Mouse (Mus musculus): ENCODE data around the gene Cacna2d4.
"Not testable (repeated sequence)": the region's sequence is repeated elsewhere in the genome, so short reads cannot be mapped to it uniquely, and the experiment has no call there.

Cacna2d4 gene

DNA sequence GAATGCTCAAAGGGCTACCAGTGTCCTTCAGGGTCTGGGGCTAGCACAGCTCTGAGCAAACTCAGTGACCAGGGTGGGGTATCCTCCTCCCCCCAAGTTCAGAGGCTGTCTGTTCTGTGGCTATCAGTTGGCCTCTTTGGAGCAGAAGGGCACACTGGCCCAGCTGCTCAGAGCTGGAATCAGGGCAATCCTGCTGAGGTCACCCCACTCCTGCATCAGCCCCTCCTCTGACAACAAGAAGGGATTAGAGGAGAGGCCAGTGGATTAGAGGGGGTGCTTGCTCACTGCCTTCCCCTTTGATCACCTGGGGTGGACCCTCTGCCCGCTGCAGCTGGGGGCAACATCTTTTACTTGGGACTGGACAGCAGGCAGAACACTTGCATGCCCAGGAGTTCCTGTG lies at the start of gene Cacna2d4:
TSS of gene Cacna2d4 (plus strand) at position 286 of the 400 bp plus-strand sequence.
- no peak for DNase-seq

DNA sequence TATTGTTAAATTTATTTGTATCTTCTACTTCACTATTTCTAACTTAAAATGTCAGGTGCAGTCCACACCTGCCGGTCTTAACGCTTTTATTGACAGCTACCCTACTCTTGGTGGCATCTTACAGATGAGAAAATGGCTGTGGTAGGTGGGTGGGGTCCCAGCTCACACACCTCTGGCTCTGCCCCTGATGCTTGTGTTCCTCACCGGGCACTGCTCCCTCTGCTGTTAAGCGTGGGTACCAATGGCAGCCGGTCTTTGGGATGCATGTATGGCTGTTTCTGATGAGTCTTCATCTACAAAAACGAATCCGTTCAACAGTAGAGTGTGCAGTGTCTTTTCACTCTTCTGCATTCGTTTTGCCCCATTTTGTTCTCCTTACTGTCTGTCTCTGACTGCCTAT lies 49.7 kb upstream of the Cacna2d4 start:
- DNase-seq, result no peak

DNA sequence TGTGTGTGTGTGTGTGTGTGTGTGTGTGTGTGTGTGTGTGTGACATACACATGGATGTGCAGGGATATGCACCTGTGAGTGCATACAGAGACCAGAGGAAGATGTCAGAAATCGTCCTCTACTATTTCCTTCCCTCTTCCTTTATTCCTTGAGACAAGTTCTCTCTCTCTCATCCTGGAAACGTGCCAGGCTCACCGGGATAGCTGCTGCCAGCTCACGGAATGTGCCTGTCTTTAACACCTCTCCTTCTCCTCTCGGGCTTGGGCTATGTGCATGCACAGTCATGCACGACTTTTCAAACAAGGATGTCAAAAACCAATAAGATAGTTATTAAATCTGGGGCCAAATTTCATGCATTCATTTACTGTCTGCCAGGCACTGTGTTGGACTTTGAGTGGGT lies 48.7 kb upstream of the Cacna2d4 start:
- no peak for DNase-seq

DNA sequence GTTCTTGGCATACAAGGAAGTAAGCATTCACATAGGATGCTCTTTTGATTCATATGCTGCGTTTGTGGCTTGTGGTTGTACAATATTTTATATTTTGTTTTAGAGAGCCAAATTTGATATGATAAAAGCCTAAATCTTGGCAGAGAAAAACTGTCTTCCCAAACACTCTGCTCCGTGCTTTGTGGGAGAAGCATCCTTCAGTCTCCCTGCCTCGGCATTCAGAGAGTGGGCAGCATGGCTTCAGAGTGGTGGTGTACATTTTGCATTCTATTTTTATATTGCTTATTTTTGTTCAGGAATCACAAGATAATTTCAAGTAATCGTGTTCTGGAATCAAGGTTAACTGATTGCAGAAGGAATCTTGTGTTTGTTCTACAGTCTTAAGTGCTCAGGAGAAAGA lies 44.8 kb upstream of the Cacna2d4 start:
- no peak for DNase-seq

DNA sequence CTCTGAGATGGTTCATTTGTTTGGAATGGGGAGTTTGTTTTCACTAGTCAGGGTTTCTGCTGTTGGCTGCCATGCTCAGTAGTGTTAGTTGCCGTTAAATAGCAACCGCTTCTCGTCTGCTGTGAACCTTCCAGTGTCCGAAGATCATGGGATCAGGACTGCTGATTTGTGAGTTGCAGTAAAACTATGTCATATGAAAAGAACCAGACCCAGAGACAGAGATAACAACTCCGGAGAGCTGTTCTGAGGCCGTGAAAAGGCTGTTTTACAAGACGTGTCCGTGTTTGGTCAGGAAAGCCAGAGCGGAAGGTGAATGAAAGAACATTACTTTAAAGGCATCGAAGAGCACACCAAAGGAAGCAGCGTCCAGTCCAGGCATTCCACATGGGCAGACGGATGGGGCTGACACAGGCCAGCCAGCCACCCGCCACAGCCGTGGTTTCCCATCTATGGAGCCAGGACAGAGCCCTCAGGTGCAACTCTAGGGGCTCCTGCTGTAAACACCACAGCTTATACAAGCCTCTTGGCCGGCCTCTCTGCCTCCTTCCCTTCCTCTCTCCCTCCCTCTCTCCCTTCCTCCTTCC lies 42.7 kb upstream of the Cacna2d4 start:
- DNase-seq, result no peak

DNA sequence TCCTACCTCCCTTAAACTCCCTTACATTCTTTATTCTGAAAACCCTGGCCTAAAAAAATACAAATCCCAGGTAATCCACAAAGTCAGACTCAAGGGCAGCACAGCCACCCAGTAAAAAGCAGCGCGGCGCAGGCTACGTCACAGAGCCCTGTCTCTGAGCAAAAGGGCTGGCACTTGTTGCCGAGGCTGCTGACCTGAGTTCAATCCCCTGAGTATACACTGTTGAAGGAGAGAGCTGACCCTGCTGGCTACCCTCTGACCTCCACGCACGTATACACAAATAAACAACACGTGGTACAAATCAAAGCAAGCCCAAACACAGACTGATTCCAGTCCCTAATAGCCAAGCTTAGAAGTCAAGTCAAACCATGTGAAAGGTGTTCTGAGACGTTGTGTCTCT lies 42.2 kb upstream of the Cacna2d4 start:
- DNase-seq, result no peak

DNA sequence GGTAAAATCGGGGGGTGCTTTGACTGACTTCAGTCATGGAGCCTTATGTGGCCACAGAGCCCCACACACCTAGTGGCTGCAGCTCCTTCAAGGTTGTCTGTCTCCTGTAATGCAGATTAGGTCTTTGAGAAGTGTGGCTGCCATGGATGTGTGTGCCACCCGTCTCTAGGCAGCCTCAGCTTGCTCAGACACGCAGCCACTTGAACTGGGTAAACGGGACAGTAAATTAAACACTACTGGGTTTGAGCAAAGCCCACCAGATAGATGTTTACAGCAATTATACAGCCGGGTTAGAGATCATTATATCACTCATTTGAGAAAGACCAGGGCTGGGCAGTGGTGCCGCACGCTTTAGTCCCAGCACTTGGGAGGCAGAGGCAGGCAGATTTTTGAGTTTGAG lies 41.7 kb upstream of the Cacna2d4 start:
- DNase-seq, result no peak

DNA sequence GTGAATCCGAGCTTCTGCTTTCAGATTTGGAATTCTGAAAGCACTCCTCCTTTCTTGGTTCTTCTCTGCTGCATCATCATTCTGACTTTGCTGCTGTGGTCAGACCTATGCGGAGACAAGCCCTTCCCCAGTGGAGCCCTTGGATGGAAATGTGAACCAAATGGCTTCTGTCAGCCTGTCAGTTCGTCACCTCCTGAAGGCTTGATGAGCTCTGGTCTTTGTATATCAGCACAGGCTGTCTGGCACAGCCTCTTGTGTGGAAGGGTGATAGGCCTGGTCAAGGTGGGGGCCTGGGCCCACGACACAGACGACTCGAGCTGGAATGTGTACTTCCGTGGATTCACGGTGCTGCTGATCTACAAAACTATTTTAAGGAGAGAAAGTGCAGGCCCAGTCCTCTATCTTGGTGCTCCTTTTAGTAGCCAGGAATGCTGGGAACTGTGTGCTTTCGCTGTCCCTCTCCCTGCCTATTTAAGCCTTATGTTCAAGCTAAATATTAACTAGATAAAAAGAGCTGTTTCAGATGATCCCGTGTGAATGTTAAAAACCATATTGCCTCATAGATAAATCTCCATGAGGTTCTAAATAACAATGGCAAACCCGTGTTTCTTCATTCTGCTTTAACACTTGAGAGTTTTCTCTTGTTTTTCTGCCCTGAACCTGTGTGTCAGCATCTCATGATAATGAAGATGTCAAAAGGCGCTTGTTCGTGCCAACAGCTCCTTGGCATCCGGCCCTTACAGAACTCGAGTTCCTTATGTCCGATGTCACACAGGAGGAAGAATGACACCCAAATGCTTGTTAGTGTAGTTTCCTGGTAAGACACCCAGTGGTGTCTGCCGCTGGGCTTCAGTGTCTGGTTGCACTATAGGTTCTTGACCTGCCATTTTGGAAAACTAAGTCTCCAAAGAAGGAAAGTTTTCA lies 39.7 kb upstream of the Cacna2d4 start, which contains the start of gene Cacna1c:
TSS of gene Cacna1c (minus strand) at position 37 of the 924 bp plus-strand sequence.
- no peak for DNase-seq

DNA sequence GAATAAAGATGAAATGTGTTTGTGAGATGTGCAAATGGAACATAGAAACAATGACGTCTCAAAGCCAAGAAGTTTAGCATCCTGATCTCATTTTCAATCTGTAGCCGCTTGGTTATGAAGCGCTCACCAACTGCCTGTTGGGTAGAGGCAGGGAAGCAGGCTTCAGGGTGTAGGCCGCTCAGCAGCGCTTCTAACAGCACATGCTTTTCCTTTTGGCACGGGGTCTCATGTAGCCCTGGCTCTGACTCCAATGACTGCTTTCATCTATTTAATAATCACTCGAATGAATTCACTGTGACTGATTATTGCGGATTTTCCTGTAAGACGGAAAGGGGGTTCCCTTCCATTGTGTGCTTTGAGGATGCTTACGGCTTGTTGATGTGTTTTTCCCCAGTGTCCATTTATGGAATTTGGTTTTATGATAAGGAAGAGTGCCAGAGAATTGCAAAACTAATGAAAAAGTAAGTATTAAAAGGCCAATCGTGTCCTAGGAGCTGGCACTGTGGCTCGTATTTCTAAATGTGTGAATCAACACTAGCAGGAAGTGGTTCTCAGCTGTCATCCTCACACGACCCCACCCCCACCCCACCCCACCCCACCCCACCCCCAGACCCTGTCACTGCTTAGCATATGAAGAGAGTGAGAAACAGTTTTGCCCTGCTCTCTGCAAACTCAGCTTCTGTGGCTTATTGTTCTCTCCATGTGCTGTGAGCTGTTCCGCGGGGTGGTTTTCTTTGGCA lies 37.6 kb upstream of the Cacna2d4 start:
- DNase-seq, result no peak

DNA sequence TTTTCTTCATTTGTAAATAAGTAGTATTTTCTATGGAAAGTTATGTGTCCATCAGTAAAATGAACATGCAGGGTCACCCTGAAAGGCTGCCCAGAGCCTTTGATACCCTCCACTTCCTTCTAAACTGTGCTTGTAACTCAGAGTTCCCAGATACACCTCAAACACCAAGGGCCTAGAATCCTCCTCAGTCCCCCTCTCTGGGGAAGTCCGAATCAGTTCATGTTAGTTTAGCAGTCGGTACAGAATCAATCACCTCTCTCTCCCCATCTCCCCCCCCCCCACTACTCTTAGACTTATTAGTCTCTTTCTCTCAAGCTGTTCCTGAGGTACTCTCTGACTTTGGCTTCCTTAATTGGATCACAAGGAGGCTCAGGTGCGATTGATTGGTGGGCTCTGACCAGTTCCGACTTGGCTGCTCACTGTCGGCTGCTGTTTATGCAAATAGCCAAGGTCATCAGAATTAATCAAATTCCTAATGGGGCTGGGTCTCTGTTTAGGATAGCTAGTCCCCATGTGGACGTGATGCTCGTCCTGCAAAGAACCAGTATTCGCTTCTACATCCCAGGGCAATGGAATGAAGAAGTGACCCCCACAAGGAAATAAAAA lies 36.9 kb upstream of the Cacna2d4 start:
- no peak for DNase-seq

DNA sequence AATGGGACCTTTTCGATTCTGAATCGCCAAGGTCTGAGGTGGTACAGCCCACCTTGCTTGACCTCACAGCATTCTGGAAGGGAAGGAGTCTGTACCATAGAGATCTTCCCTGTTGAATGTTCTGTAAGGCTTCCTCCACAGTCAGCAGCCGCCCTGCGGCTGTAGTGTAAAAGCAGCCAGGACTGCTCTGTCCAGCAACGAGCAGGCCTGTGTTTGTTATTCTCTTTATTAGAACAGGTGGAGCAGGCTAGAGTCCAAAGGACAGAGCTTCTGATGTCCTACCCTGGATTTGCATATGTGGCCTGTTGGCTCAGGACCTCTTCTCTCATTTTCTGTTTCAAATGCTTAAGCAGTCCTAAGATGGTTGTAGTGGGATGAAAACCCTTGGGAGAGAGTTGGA lies 36.0 kb upstream of the Cacna2d4 start:
- no peak for DNase-seq

DNA sequence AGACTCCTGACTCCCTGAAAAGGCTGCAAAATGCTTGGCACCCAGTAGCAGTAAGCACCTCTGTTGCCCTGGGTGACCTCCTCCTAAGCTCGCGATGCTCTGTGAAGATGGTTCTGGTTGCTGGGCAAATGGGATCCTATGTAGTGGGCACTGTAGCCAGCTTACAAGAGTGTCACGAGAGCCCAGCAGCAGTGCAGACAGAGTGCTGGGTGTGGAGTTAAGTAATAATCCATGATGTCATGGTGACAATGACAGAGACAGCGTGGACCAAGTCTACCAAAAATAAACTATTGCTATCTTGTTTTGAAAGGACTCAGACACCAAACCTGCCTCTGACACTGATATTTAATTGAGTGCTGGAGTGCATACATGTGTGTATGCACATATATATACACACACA lies 34.8 kb upstream of the Cacna2d4 start:
- DNase-seq, result no peak

DNA sequence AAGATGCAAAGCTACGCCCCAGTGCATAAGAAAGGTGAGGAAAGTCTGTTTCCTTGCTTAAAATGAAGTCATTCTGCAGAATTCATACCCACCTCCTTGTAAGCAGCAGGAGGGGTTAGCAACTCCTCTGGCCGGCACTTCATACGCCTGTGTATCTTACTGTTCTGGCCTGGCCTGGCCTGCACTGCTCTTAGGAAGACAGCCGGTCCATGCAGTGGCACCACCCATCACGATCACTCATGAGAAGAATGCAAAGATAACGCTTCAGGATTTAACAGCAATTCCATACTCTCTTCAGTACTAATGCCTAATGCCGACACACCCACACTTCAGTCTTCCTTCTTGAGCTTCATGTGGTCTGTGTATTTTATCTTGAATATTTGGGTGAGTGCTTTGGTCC lies 32.0 kb upstream of the Cacna2d4 start:
- DNase-seq, result no peak

DNA sequence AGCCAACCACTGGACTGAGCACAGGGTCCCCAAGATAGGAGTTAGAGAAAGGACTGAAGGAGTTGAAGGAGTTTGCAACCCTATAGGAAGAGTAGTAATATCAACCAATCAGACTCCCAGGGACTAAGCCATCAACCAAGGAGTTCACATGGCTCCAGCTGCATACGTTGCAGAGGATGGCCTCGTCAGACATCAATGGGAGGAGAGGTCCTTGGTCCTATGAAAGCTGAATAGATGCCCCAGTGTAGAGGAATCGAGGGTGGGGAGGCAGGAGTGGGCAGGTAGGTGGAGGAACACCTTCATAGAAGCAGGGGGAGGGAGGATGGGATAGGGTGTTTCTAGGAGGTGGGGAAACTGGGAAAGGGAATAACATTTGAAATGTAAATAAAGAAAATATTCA lies 31.4 kb upstream of the Cacna2d4 start:
- no peak for DNase-seq

DNA sequence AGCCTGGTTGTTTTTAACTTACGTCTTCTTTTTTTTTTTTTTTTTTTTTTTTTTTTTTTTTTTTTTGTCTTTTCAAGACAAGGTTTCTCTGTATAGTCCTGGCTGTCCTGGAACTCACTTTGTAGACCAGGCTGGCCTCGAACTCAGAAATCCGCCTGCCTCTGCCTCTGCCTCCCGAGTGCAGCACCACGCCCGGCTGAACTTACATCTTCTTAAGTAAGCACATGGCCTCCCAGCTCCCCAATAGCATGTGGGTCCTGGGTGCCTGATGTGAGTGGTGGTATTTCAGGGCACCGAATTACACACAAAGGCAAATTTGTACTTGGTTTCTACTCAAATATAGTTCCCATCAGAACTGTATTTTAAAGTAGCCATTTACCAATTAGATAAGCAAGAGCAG lies 30.3 kb upstream of the Cacna2d4 start:
- not testable (repeated sequence) for DNase-seq

DNA sequence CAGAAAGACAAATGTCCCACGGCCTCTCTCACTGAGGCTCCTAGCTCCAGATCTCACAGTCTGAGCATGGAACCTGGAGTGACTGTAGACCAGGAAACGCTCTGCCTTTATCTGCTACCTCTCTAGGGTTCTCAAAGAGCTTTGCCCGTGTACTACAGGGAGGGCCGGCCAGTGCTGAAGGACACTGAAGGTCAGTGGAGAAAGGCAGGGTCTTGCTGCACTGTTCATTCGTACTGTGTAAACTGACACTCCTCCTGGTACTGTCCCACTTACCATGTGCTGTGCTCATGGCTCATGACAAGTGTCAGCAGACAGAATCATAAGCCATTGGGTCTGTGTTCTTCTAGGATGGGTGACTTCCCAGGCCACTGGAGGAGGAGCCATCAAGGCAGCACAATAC lies 23.0 kb upstream of the Cacna2d4 start:
- DNase-seq, result no peak

DNA sequence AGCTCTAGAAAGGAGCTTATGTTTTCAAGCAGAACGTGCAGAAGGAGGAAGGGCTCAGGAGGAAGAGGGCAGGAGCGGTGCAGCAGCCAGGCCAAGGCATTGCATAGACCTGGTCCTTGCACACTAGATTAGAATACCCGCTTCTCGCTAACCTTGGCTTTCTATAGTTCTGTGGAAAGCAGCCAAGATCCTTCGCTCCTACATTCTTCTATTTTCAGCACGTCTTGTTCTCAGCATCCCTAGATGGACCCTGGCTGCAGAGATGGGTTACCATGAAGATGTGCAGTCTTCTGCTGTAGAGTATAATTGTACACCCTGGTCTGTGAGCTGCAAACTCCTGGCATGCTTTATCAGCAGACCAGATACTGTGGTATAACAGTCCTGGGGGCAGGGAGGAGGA lies 22.1 kb upstream of the Cacna2d4 start:
- no peak for DNase-seq

DNA sequence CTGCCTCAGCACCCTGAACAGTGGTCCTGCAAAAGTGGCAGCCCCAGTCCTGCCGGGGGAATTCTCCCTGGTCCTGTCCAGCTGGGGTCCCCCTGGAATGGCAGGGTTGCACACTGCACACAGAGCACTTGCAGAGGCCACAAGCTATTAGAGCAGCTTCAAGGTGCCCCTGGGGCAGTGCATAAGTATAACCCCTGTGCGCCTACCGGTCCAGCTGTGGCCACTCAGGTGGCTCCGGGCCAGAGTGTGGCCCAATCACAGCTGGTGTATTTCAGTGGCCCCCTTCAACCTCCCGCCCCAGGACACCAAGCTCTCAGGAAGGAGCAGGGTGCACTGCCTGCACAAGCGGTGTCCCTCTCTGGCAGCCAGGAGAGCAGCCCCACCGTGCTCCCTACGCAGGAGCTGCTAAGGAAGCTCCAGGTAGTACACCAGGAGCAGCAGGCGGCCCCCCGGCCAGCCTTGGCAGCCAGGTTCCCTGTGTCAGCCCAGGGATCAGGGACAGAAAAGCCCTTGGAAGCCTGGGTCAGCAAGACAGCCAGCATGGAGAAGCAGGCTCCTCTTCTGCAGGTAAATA lies 21.2 kb upstream of the Cacna2d4 start:
- no peak for DNase-seq

DNA sequence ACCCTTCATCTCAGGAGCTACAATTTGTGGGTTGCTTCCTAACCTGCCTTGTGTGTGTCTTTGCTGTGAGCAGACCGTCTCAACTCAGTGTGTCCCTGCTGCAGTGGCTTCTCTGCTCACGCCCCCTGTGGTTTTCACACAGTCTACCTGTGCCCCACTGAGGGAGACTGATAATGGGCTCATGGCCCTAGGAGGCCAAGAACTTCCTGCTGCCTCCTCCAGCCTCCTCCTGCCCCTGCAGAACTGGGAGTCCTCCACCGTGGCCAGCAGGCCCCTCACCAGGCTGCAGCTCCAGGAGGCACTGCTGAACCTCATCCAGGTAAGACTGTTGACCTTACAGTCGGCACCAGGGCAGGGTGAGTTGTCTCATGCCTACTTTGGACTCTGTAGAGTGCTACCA lies 18.7 kb upstream of the Cacna2d4 start:
- no peak for DNase-seq

DNA sequence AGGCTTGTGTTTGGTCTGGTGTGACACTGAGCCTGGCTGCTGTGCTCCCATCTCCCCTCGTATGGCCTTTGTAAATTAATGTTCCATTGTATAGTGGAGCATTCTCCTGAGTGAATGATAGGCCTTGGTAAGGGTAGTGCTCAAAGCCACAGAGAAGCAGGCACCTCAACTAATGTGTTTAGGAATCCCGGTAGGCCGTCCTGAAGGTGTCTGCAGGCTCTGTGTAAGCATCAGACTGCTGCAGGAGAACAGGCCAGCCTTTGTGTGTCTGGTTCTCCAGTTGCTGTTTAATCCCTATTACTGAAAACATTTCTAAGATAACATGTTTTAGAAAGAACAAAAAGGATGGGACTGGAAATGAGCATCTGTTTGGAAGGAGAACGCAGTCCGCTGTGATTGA lies 17.7 kb upstream of the Cacna2d4 start:
- DNase-seq, result no peak

DNA sequence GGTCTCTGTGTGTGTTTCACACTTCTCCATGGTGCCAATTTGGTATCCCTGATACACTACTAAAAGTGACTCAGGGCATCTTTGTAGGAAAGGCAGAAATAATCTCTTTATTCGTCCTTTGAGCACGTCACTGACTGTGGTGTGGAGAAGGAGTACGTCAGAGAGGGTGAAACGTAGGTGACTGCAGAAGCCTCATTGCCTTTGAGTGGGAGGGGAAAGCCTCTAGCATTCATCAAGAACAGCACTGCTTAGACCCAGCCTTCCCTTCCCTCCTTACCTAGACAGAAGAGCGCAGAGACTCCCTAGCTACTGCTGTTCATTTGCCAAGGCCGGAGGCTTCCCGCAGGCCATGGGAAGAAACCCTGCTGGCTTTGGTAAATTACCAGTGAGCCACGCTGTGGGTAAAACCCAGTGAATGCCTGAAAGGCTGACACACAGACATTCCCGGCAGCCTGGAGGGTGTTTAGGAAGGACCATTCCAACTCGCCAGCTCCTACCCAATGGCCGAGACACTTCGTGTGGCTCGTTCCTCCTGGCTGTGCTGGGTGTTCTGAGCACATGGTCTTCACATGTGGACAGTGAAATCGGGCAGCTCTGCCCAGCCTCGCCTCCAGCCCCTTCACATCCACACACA lies 17.0 kb upstream of the Cacna2d4 start:
- no peak for DNase-seq

DNA sequence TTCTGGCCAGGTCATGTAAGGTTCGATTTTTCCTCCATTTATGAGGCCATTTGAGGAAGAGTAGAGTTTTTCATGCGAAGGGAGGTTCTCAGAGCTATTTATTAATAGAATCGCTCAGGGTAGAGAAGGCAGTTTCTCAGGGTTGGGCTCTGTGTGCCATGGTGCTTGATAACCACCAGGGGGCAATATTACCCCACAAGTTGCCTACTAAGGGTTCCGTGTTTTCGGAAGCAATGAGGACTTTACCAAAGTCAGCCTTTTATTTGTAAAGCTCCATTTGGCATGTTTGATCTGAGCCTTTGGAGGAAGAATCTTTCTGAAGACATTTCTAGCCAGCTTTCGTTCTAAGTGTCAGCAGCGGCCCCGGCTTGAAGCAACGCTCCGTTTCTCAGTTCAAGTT lies 16.0 kb upstream of the Cacna2d4 start:
- peak; percentile 54 for DNase-seq

Measured in right cerebral cortex, postnatal 25 days (tissue).